10 mouse cellular contexts compared by ENCODE assay signal in genomic region chr4:82383346-82383745, GRCm38 (mm10).
DNase-seq lines count a peak whose midpoint lies in the region; ATAC-seq lines count a peak whose summit lies in the region.
"Had no signal": no experiment of that assay in that cellular context is flagged by ENCODE, and none has a peak within 500 bp of the region (broad histone marks: within the 10 kb centered on the region; RNA-seq: fewer than 3 reads in every experiment).

No protein-coding gene starts in this region.

- no peak overlapping the region for H3K9ac ChIP-seq in heart, embryonic 15.5 days
- no peak overlapping the region for H3K9ac ChIP-seq in midbrain, embryonic 11.5 days (ENCODE audit: low read length)
- H3K9ac ChIP-seq in embryonic facial prominence, embryonic 14.5 days (ENCODE audit: low read depth, low read length) = no peak overlapping the region
- no peak overlapping the region for H3K9ac ChIP-seq in midbrain, embryonic 15.5 days

- peak overlapping the region; percentile 32; the same call in 1 of the 2 replicates for H3K27ac ChIP-seq in heart, embryonic 15.5 days
- no peak overlapping the region for H3K27ac ChIP-seq in midbrain, embryonic 11.5 days (ENCODE audit: low read depth, low read length)
- no peak overlapping the region for H3K27ac ChIP-seq in midbrain, embryonic 10.5 days (replicated peaks)
- no peak overlapping the region for H3K27ac ChIP-seq in embryonic facial prominence, embryonic 14.5 days (replicated peaks; ENCODE audit: low read depth, low read length)
- peak overlapping the region; percentile 50; the same call in 1 of the 2 replicates for H3K27ac ChIP-seq in midbrain, embryonic 15.5 days

- DNase-seq in heart, adult 9 months (ENCODE audit: low spot score in 2 of 2) = no peak
- no peak for DNase-seq in midbrain, embryonic 11.5 days (ENCODE audit: low spot score, missing footprints)
- DNase-seq in midbrain, embryonic 10.5 days (ENCODE audit: low spot score) = no peak
- DNase-seq in embryonic facial prominence, embryonic 14.5 days (ENCODE audit: low spot score) = peak; percentile 46
- no peak for DNase-seq in spleen, postnatal 10 days (ENCODE audit: low spot score in 2 of 2)
- DNase-seq: adrenal gland, adult 2 months had no signal

- no peak for ATAC-seq in heart, embryonic 15.5 days (replicated peaks; ENCODE audit: insufficient number of reproducible peaks, insufficient read depth, low FRiP score, low read depth)
- peak; percentile 68; the same call in 1 of the 2 replicates for ATAC-seq in midbrain, embryonic 11.5 days (ENCODE audit: low FRiP score)
- 0 out of 2 replicates have a peak, but pooled peaks have one; percentile 20 for ATAC-seq in embryonic facial prominence, embryonic 14.5 days (ENCODE audit: low read depth)
- peak; percentile 64 for ATAC-seq in midbrain, embryonic 15.5 days (replicated peaks)
- no peak for ATAC-seq in frontal cortex, adult (ENCODE audit: low TSS enrichment)
- ATAC-seq: Patski had no signal

- peaks cover 2% of the 10 kb centered on the region; the same call in 1 of the 2 replicates for H3K36me3 ChIP-seq in heart, embryonic 15.5 days
- no peaks in the 10 kb centered on the region for H3K36me3 ChIP-seq in midbrain, embryonic 11.5 days (ENCODE audit: control insufficient read depth, insufficient read depth, low read length)
- H3K36me3 ChIP-seq in midbrain, embryonic 10.5 days = no peaks in the 10 kb centered on the region; the same call in 1 of the 2 replicates
- peaks cover 9% of the 10 kb centered on the region; the same call in 1 of the 2 replicates for H3K36me3 ChIP-seq in embryonic facial prominence, embryonic 14.5 days (ENCODE audit: control insufficient read depth, insufficient read depth, low read length)
- no peaks in the 10 kb centered on the region for H3K36me3 ChIP-seq in midbrain, embryonic 15.5 days (replicated peaks)

- H3K4me2 ChIP-seq in heart, embryonic 15.5 days = no peak overlapping the region
- H3K4me2 ChIP-seq in midbrain, embryonic 11.5 days = no peak overlapping the region
- H3K4me2 ChIP-seq in embryonic facial prominence, embryonic 14.5 days (ENCODE audit: low read depth, low read length) = no peak overlapping the region
- no peak overlapping the region for H3K4me2 ChIP-seq in midbrain, embryonic 15.5 days

- H3K4me1 ChIP-seq in heart, embryonic 15.5 days (replicated peaks) = peaks cover 44% of the 10 kb centered on the region
- H3K4me1 ChIP-seq in midbrain, embryonic 11.5 days (ENCODE audit: control insufficient read depth, insufficient read depth, low read length) = no peaks in the 10 kb centered on the region
- no peaks in the 10 kb centered on the region; the same call in 1 of the 2 replicates for H3K4me1 ChIP-seq in midbrain, embryonic 10.5 days
- H3K4me1 ChIP-seq in embryonic facial prominence, embryonic 14.5 days (ENCODE audit: control insufficient read depth, insufficient read depth, low read length) = peaks cover 32% of the 10 kb centered on the region
- H3K4me1 ChIP-seq in midbrain, embryonic 15.5 days = 0 out of 2 replicates have a peak, but pooled peaks cover 12% of the 10 kb centered on the region

- no peaks in the 10 kb centered on the region for H3K9me3 ChIP-seq in heart, embryonic 15.5 days (replicated peaks)
- H3K9me3 ChIP-seq in midbrain, embryonic 11.5 days (ENCODE audit: control insufficient read depth, low read length) = no peaks in the 10 kb centered on the region
- H3K9me3 ChIP-seq in midbrain, embryonic 10.5 days (replicated peaks) = no peaks in the 10 kb centered on the region
- no peaks in the 10 kb centered on the region for H3K9me3 ChIP-seq in embryonic facial prominence, embryonic 14.5 days (ENCODE audit: control insufficient read depth, low read length)
- H3K9me3 ChIP-seq in midbrain, embryonic 15.5 days = no peaks in the 10 kb centered on the region

- 62% methylated on average over 8 of the region's 8 CpGs for WGBS in heart, embryonic 15.5 days
- 80% methylated on average over 8 of the region's 8 CpGs for WGBS in midbrain, embryonic 11.5 days
- WGBS in midbrain, embryonic 10.5 days = 81% methylated on average over 8 of the region's 8 CpGs
- 51% methylated on average over 8 of the region's 8 CpGs for WGBS in embryonic facial prominence, embryonic 14.5 days
- WGBS in midbrain, embryonic 15.5 days = 59% methylated on average over 8 of the region's 8 CpGs

- H3K4me3 ChIP-seq in heart, embryonic 15.5 days = no peak overlapping the region
- H3K4me3 ChIP-seq in midbrain, embryonic 11.5 days (ENCODE audit: low read depth, low read length) = no peak overlapping the region
- H3K4me3 ChIP-seq in midbrain, embryonic 10.5 days = no peak overlapping the region
- H3K4me3 ChIP-seq in embryonic facial prominence, embryonic 14.5 days (ENCODE audit: low read depth, low read length) = no peak overlapping the region
- H3K4me3 ChIP-seq in midbrain, embryonic 15.5 days = no peak overlapping the region

- no peaks in the 10 kb centered on the region for H3K27me3 ChIP-seq in heart, embryonic 15.5 days
- H3K27me3 ChIP-seq in midbrain, embryonic 11.5 days (ENCODE audit: control insufficient read depth, insufficient read depth, low read length) = no peaks in the 10 kb centered on the region
- H3K27me3 ChIP-seq in midbrain, embryonic 10.5 days (ENCODE audit: low read depth, poor library complexity, severe bottlenecking) = no peaks in the 10 kb centered on the region
- no peaks in the 10 kb centered on the region for H3K27me3 ChIP-seq in embryonic facial prominence, embryonic 14.5 days (replicated peaks; ENCODE audit: control insufficient read depth, insufficient read depth, low read length)
- H3K27me3 ChIP-seq in midbrain, embryonic 15.5 days (replicated peaks) = no peaks in the 10 kb centered on the region
- H3K27me3 ChIP-seq: Patski had no signal

Comparison
In these comparisons a context has a peak if more than half of its experiments do, and no peak if none do; other contexts are left out.
1. H3K27ac ChIP-seq: peak in heart, embryonic 15.5 days (single experiment) and midbrain, embryonic 15.5 days (single experiment); none in midbrain, embryonic 11.5 days (single experiment), midbrain, embryonic 10.5 days (single experiment) and embryonic facial prominence, embryonic 14.5 days (single experiment).
2. ATAC-seq: peak in midbrain, embryonic 11.5 days (single experiment), embryonic facial prominence, embryonic 14.5 days (single experiment) and midbrain, embryonic 15.5 days (single experiment); none in heart, embryonic 15.5 days (single experiment) and frontal cortex, adult (single experiment).